Mouse (Mus musculus): Measurements from ENCODE around the gene Lrrc25. TPM values are rescaled to one million over a fixed set of nuclear protein-coding genes. Genes with fewer than 3 reads are reported as not detected.

The Lrrc25 gene
- polyA plus RNA-seq, 1 experiment from 2014 or later, result 1.1 TPM

DNA sequence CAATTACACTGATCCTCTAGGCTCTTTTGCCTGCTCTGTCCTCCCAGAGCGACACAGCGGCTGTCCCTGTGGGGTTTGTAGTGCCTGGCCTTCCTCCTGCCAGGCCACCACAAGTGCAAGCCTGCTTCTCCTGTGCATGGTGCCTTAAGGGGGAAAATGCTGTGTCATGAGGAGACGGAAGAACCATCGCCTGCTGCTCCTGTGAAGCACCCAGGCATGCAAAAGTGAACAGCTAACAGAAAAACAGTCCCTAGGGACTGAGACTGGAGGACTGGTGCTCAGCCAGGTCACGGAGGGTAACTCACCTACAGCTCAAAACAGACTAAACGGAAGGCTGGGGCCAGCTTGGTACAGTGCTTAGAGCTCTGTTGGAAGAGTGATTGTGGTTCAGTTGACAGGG lies 19.6 kb downstream of the Lrrc25 start:
- no peak for ATAC-seq
- WGBS, result 79% methylated on average over 6 of the region's 6 CpGs
- Histone ChIP-seq H3K36me3 (ENCODE audit: control insufficient read depth, insufficient read depth) (no peaks in the 10 kb centered on the region), H3K9ac (replicated peaks; ENCODE audit: low read depth, low read length) (no peak overlapping the region), H3K9me3 (ENCODE audit: control insufficient read depth, low read length) (no peaks in the 10 kb centered on the region), H3K27me3 (replicated peaks; ENCODE audit: control insufficient read depth, insufficient read depth, low read length) (0 out of 2 replicates have a peak, but pooled peaks cover 3% of the 10 kb centered on the region), H3K4me2 (ENCODE audit: low read length) (no peak overlapping the region), H3K4me3 (replicated peaks; ENCODE audit: low read length) (no peak overlapping the region), H3K4me1 (replicated peaks; ENCODE audit: control insufficient read depth, insufficient read depth, low read length) (peaks cover 12% of the 10 kb centered on the region; the same call in 1 of the 2 replicates), H3K27ac (ENCODE audit: low read length) (no peak overlapping the region)

DNA sequence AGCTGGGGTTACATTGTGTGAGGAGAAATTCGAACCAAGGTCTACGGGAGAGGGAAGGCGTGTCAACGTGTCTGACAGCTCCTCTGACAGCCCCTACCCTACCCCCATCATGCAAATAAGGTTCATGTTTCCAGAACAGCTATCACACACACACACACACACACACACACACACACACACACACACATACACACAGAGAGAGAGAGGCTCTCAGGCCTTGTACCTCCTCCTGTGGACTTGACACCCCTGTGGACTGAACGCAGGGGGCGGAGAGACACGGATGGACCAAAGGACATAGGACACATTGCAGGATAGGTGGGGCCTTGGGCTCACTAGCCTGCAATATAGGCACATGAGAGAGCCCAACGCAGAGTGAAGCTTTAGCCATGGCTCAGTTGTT lies 20.9 kb downstream of the Lrrc25 start:
- Histone ChIP-seq H3K9me3 (ENCODE audit: control insufficient read depth, low read length) (no peaks in the 10 kb centered on the region), H3K4me2 (ENCODE audit: low read length) (no peak overlapping the region), H3K4me1 (replicated peaks; ENCODE audit: control insufficient read depth, insufficient read depth, low read length) (peaks cover 5% of the 10 kb centered on the region; the same call in 1 of the 2 replicates), H3K4me3 (replicated peaks; ENCODE audit: low read length) (no peak overlapping the region), H3K27me3 (replicated peaks; ENCODE audit: control insufficient read depth, insufficient read depth, low read length) (no peaks in the 10 kb centered on the region), H3K36me3 (ENCODE audit: control insufficient read depth, insufficient read depth) (no peaks in the 10 kb centered on the region), H3K9ac (replicated peaks; ENCODE audit: low read depth, low read length) (no peak overlapping the region), H3K27ac (ENCODE audit: low read length) (no peak overlapping the region)
- no peak for ATAC-seq
- 65% methylated on average over 8 of the region's 8 CpGs for WGBS

DNA sequence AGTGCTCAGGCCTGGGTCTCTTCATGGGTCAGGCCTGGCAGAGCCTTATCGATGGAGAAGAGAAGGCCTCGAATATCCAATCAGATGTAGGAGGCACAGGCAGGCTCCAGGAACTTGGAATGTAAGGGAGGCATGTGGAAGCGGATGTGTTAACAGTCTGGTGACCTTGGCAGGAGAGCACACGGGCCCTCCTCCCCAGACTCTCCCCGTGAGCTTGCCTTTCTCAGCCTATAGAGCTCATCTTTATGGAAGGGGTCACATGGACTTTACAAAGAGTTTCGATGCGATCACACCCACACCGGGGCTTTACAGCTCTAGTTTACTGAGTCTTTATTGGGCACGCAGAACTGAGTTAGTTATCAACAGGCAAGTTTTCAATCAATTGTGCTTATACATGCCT lies 22.8 kb downstream of the Lrrc25 start:
- H3K4me2 ChIP-seq (ENCODE audit: low read length), result no peak overlapping the region
- H3K27me3 ChIP-seq (replicated peaks; ENCODE audit: control insufficient read depth, insufficient read depth, low read length), result no peaks in the 10 kb centered on the region
- H3K4me3 ChIP-seq (replicated peaks; ENCODE audit: low read length), result no peak overlapping the region
- H3K9ac ChIP-seq (replicated peaks; ENCODE audit: low read depth, low read length), result no peak overlapping the region
- ATAC-seq, result no peak
- no peak overlapping the region for H3K27ac ChIP-seq (ENCODE audit: low read length)
- H3K36me3 ChIP-seq (ENCODE audit: control insufficient read depth, insufficient read depth), result no peaks in the 10 kb centered on the region
- H3K4me1 ChIP-seq (replicated peaks; ENCODE audit: control insufficient read depth, insufficient read depth, low read length), result peaks cover 4% of the 10 kb centered on the region; the same call in 1 of the 2 replicates
- WGBS, result 78% methylated on average over 9 of the region's 9 CpGs
- no peaks in the 10 kb centered on the region for H3K9me3 ChIP-seq (ENCODE audit: control insufficient read depth, low read length)

DNA sequence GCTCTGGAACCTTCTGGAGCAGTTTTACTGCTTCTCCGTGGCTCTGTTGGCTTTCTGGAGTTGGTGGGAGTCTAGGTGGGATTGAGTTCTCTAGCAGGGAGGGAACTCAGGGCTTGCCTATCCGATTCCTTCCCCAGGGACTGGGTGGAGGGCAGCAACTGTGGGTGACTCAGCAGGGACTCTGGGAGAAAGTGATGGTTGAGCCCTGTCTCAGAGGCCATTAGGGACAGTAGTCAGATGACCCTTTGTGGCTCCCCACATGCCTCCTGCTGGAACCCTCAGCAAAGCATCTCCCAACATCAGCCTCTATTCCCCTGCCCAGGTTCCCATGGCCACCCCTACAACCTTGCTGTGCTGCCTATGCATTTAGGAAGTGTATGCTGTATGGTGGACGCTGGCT lies 27.1 kb downstream of the Lrrc25 start:
- H3K27me3 ChIP-seq (replicated peaks; ENCODE audit: control insufficient read depth, insufficient read depth, low read length), result no peaks in the 10 kb centered on the region
- no peak overlapping the region for H3K4me2 ChIP-seq (ENCODE audit: low read length)
- no peak overlapping the region for H3K27ac ChIP-seq (ENCODE audit: low read length)
- H3K4me3 ChIP-seq (replicated peaks; ENCODE audit: low read length), result no peak overlapping the region
- H3K9me3 ChIP-seq (ENCODE audit: control insufficient read depth, low read length), result no peaks in the 10 kb centered on the region
- H3K36me3 ChIP-seq (ENCODE audit: control insufficient read depth, insufficient read depth), result no peaks in the 10 kb centered on the region
- WGBS, result 76% methylated on average over 3 of the region's 3 CpGs
- no peaks in the 10 kb centered on the region for H3K4me1 ChIP-seq (replicated peaks; ENCODE audit: control insufficient read depth, insufficient read depth, low read length)
- no peak for ATAC-seq
- no peak overlapping the region for H3K9ac ChIP-seq (replicated peaks; ENCODE audit: low read depth, low read length)

DNA sequence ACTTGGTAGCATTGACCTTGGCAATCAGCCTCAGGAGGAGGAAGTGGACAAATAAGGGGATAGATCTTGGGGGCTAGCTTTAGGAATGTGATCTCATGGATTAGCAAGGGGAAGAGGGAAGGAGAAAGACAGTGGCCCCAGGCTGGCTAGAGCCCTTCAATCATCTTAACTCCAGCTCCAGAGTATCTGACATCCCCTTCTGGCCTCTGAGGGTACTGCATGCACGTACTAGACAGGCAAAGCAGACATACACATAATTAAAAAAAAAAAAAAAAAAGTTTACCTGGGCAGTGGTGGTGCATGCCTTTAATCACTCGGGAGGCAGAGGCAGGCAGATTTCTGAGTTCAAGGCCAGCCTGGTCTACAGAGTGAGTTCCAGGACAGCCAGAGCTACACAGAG lies 28.1 kb downstream of the Lrrc25 start:
- no peak for ATAC-seq
- Histone ChIP-seq H3K36me3 (ENCODE audit: control insufficient read depth, insufficient read depth) (no peaks in the 10 kb centered on the region), H3K9ac (replicated peaks; ENCODE audit: low read depth, low read length) (no peak overlapping the region), H3K4me1 (replicated peaks; ENCODE audit: control insufficient read depth, insufficient read depth, low read length) (peaks cover 4% of the 10 kb centered on the region; the same call in 1 of the 2 replicates), H3K27ac (ENCODE audit: low read length) (no peak overlapping the region), H3K4me3 (replicated peaks; ENCODE audit: low read length) (no peak overlapping the region), H3K27me3 (replicated peaks; ENCODE audit: control insufficient read depth, insufficient read depth, low read length) (no peaks in the 10 kb centered on the region), H3K9me3 (ENCODE audit: control insufficient read depth, low read length) (no peaks in the 10 kb centered on the region), H3K4me2 (ENCODE audit: low read length) (no peak overlapping the region)
- WGBS, result 73% methylated on average over 2 of the region's 2 CpGs

GRCm38 (mm10) chr8:70645501-70646224 lies 29.7 kb downstream of the Lrrc25 start:
- Histone ChIP-seq H3K36me3 (ENCODE audit: control insufficient read depth, insufficient read depth) (0 out of 2 replicates have a peak, but pooled peaks cover 2% of the 10 kb centered on the region), H3K4me1 (replicated peaks; ENCODE audit: control insufficient read depth, insufficient read depth, low read length) (peaks cover 10% of the 10 kb centered on the region), H3K9ac (replicated peaks; ENCODE audit: low read depth, low read length) (no peak overlapping the region), H3K27me3 (replicated peaks; ENCODE audit: control insufficient read depth, insufficient read depth, low read length) (no peaks in the 10 kb centered on the region), H3K4me2 (ENCODE audit: low read length) (no peak overlapping the region), H3K9me3 (ENCODE audit: control insufficient read depth, low read length) (no peaks in the 10 kb centered on the region), H3K27ac (ENCODE audit: low read length) (no peak overlapping the region), H3K4me3 (replicated peaks; ENCODE audit: low read length) (no peak overlapping the region)
- WGBS, result 61% methylated on average over 17 of the region's 17 CpGs
- no peak for ATAC-seq

- H3K27ac ChIP-seq (ENCODE audit: low read length), result no peak overlapping the region
- no peak for ATAC-seq
- 88% methylated on average over 6 of the region's 6 CpGs for WGBS
- no peak overlapping the region for H3K4me3 ChIP-seq (replicated peaks; ENCODE audit: low read length)
- H3K27me3 ChIP-seq (replicated peaks; ENCODE audit: control insufficient read depth, insufficient read depth, low read length), result no peaks in the 10 kb centered on the region
- peaks cover 10% of the 10 kb centered on the region for H3K4me1 ChIP-seq (replicated peaks; ENCODE audit: control insufficient read depth, insufficient read depth, low read length)
- 0 out of 2 replicates have a peak, but pooled peaks cover 2% of the 10 kb centered on the region for H3K36me3 ChIP-seq (ENCODE audit: control insufficient read depth, insufficient read depth)
- no peaks in the 10 kb centered on the region for H3K9me3 ChIP-seq (ENCODE audit: control insufficient read depth, low read length)
- H3K4me2 ChIP-seq (ENCODE audit: low read length), result no peak overlapping the region
- H3K9ac ChIP-seq (replicated peaks; ENCODE audit: low read depth, low read length), result no peak overlapping the region
Observed at GRCm38 (mm10) chr8:70646369-70646768, 30.4 kb downstream of the Lrrc25 start.

DNA sequence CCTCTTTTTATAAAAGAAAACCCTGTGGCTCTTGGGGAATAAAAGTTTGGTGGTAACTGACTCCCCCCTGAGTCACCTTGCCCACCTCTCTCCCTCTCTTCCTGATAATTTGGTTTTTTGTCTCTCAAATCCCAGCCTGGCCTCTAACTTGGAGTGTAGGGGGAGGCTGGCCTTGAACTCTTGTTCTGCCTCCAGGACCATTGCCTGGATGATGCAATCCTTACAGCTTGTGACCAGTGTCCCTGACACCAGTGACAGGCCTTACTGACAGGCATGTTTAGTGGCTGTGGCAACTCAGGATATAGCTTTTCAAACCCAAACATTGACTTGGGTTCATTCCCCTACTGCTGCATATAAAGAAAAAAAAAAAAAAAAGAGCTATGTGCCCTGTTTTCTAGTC lies 30.8 kb downstream of the Lrrc25 start:
- ATAC-seq, result no peak
- Histone ChIP-seq H3K4me1 (replicated peaks; ENCODE audit: control insufficient read depth, insufficient read depth, low read length) (peaks cover 10% of the 10 kb centered on the region), H3K27me3 (replicated peaks; ENCODE audit: control insufficient read depth, insufficient read depth, low read length) (no peaks in the 10 kb centered on the region), H3K36me3 (ENCODE audit: control insufficient read depth, insufficient read depth) (0 out of 2 replicates have a peak, but pooled peaks cover 2% of the 10 kb centered on the region), H3K9ac (replicated peaks; ENCODE audit: low read depth, low read length) (no peak overlapping the region), H3K4me3 (replicated peaks; ENCODE audit: low read length) (no peak overlapping the region), H3K27ac (ENCODE audit: low read length) (no peak overlapping the region), H3K4me2 (ENCODE audit: low read length) (no peak overlapping the region), H3K9me3 (ENCODE audit: control insufficient read depth, low read length) (no peaks in the 10 kb centered on the region)

- no peaks in the 10 kb centered on the region for H3K27me3 ChIP-seq (replicated peaks; ENCODE audit: control insufficient read depth, insufficient read depth, low read length)
- H3K27ac ChIP-seq (ENCODE audit: low read length), result no peak overlapping the region
- 0 out of 2 replicates have a peak, but pooled peaks cover 2% of the 10 kb centered on the region for H3K36me3 ChIP-seq (ENCODE audit: control insufficient read depth, insufficient read depth)
- H3K9me3 ChIP-seq (ENCODE audit: control insufficient read depth, low read length), result no peaks in the 10 kb centered on the region
- 71% methylated on average over 8 of the region's 8 CpGs for WGBS
- H3K4me3 ChIP-seq (replicated peaks; ENCODE audit: low read length), result no peak overlapping the region
- peaks cover 10% of the 10 kb centered on the region for H3K4me1 ChIP-seq (replicated peaks; ENCODE audit: control insufficient read depth, insufficient read depth, low read length)
- H3K4me2 ChIP-seq (ENCODE audit: low read length), result no peak overlapping the region
- no peak overlapping the region for H3K9ac ChIP-seq (replicated peaks; ENCODE audit: low read depth, low read length)
- ATAC-seq, result no peak
Observed at GRCm38 (mm10) chr8:70647343-70648163, 31.6 kb downstream of the Lrrc25 start.

All from forebrain, embryonic 16.5 days (tissue).